Mouse (Mus musculus) limb, embryonic 10.5 days (tissue): ENCODE data around the gene Slc25a39. TPM values are rescaled to one million over a fixed set of nuclear protein-coding genes. Genes with fewer than 3 reads are reported as not detected.

Experiments
- DNase-seq: peaks from one replicate; pipeline ENCODE4 v3.0.0-alpha.2; 2017; ENCODE audit warnings: low spot score
- H3K27ac ChIP-seq: fragments of 300-500 bp; sonication (generic); 2 replicates; pipeline ENCODE4 v1.5.1; 2016; ENCODE audit warnings: mild to moderate bottlenecking
- H3K27me3 ChIP-seq: fragments of 300-500 bp; sonication (generic); 2 replicates; pipeline ENCODE4 v1.6.1; 2016; ENCODE audit warnings: low read depth, mild to moderate bottlenecking; ENCODE audit not compliant: poor library complexity, severe bottlenecking
- H3K36me3 ChIP-seq: fragments of 300-500 bp; sonication (generic); 2 replicates; pipeline ENCODE4 v1.6.1; 2016; ENCODE audit warnings: mild to moderate bottlenecking, moderate library complexity
- H3K4me1 ChIP-seq: fragments of 300-500 bp; sonication (generic); 2 replicates; pipeline ENCODE4 v1.6.1; 2016
- H3K4me3 ChIP-seq: fragments of 300-500 bp; sonication (generic); 2 replicates; pipeline ENCODE4 v1.5.1; 2016; ENCODE audit warnings: mild to moderate bottlenecking, moderate library complexity
- H3K9me3 ChIP-seq: fragments of 300-500 bp; sonication (generic); replicated peaks from 2 replicates; pipeline ENCODE4 v1.6.1; 2016; ENCODE audit warnings: mild to moderate bottlenecking
- WGBS: fragments of 180-500 bp; shearing (Covaris S2); methylation state at CpG from one replicate; pipeline ENCODE4 v1.1.7; 2016; 5-methylcytosine and 5-hydroxymethylcytosine counted together
- polyA plus RNA-seq: library from polyadenylated mRNA; unstranded; fragments of >200 nt; fragmentation: Nextera tagmentation; extraction: Ambion mirVana; gene quantifications from 2 replicates; pipeline ENCODE4 v1.2.1, GENCODE M21; 2016

The Slc25a39 gene
- polyA plus RNA-seq, 1 experiment from 2014 or later, result 209 TPM

GRCm38 (mm10) chr11:102380091-102380490 lies 27.7 kb downstream of the Slc25a39 start:
- H3K27me3 ChIP-seq, result peaks cover 15% of the 10 kb centered on the region
- peaks cover 21% of the 10 kb centered on the region for H3K4me1 ChIP-seq
- H3K36me3 ChIP-seq, result no peaks in the 10 kb centered on the region
- no peak for DNase-seq
- no peak overlapping the region for H3K4me3 ChIP-seq
- no peaks in the 10 kb centered on the region for H3K9me3 ChIP-seq
- H3K27ac ChIP-seq, result no peak overlapping the region
- 82% methylated on average over 5 of the region's 5 CpGs for WGBS

- Histone ChIP-seq H3K27me3 (peaks cover 42% of the 10 kb centered on the region), H3K36me3 (no peaks in the 10 kb centered on the region), H3K27ac (no peak overlapping the region), H3K4me1 (peaks cover 23% of the 10 kb centered on the region), H3K9me3 (no peaks in the 10 kb centered on the region), H3K4me3 (no peak overlapping the region)
- 58% methylated on average over 12 of the region's 12 CpGs for WGBS
- DNase-seq, result no peak
These were observed 30.6 kb downstream of the Slc25a39 start for GRCm38 (mm10) chr11:102377186-102377585.

DNA sequence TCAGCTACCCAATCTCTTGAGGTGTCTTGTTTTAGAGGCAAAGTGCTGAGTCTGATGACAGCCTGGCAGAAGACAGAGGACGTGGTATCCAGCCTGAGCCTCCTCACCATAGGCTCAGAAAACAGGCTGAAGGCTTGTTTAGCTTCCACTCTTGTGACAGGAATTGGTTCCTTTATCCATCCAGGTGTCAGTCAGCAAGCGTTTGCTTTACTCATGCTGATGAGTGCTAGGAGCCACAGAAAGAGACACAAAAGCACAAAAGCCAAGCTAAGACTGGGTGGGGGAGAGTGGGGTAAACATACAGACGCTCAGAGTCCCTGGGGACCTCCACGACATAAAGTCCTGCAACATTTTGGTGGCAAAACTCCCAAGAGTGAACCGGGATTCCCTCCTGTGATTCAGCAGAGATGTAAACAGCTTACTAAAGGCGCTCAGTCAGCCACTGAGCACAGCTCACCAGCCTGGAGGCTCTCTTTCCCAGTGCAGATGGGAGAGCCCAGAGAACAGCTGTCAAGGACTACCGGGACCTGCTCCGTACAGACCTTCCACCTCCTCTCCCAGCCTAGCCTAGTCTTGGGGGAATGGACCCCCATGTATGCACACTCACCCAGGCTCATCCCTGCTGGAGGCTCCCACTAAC lies 31.4 kb downstream of the Slc25a39 start:
- Histone ChIP-seq H3K9me3 (no peaks in the 10 kb centered on the region), H3K36me3 (no peaks in the 10 kb centered on the region), H3K27ac (peak overlapping the region; percentile 73), H3K4me1 (peaks cover 23% of the 10 kb centered on the region), H3K27me3 (peaks cover 44% of the 10 kb centered on the region), H3K4me3 (peak overlapping the region; percentile 42)
- WGBS, result 17% methylated on average over 8 of the region's 8 CpGs
- no peak for DNase-seq

DNA sequence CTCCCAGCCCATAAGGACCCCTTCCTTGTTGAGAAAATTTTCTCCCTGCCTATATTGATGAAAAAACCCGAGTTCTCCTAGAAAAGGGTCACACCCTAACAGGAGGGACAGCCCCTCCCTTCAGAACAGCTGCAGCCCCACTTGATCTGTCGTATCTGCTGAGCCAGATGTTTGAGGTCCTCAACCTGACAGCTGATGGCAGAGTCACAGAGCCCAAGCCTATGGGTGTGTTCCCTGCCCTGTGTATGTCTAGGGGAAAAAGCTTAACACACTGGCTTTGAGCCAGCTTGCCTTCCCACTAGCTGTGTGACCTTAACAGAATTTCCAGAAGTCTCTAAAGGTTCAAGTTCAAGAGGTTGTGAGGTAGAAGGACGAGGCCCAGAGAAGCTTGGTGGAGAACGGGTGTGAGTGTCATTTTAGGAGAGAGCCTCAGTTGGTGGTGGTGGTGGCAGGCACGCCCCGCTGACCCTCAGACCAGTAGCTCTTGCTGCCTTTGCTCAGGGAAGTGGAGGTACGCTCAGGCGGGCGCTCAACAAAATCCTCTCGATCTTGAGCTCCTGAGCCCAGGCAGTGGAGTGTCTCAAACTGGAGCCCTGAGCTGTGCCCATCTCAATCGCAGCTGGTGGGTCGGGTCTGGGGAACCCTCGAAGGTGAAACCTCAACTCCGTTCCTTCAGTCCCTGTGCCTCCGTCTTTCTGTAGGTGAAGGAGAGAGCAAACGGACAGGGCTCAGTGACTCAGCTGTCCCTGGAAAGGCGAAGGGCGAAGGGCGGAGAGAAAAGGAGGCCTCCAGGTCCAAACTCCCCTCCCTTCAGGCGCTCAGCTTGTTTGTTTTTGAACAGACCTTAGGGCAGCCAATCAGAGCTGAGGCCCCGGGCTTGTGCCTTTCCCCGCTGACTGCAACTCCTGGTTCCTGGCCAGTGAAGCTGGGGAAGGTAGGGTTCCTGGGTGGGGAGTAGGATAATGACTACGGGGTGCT lies 32.3 kb downstream of the Slc25a39 start:
- Histone ChIP-seq H3K27me3 (peaks cover 44% of the 10 kb centered on the region), H3K27ac (peak overlapping the region; percentile 73), H3K4me1 (peaks cover 19% of the 10 kb centered on the region), H3K9me3 (no peaks in the 10 kb centered on the region), H3K4me3 (peak overlapping the region; percentile 42), H3K36me3 (no peaks in the 10 kb centered on the region)
- 4% methylated on average over 23 of the region's 23 CpGs for WGBS
- DNase-seq, result no peak

GRCm38 (mm10) chr11:102374108-102374725 lies 33.5 kb downstream of the Slc25a39 start:
- DNase-seq, result no peak

GRCm38 (mm10) chr11:102373646-102374045 lies 34.1 kb downstream of the Slc25a39 start:
- no peak for DNase-seq
- 28% methylated on average over 2 of the region's 2 CpGs for WGBS
- H3K4me3 ChIP-seq, result no peak overlapping the region
- no peaks in the 10 kb centered on the region for H3K36me3 ChIP-seq
- H3K9me3 ChIP-seq, result no peaks in the 10 kb centered on the region
- peaks cover 19% of the 10 kb centered on the region for H3K4me1 ChIP-seq
- H3K27me3 ChIP-seq, result peaks cover 47% of the 10 kb centered on the region
- peak overlapping the region; percentile 25; the same call in 1 of the 2 replicates for H3K27ac ChIP-seq

More at GRCm38 (mm10) chr11:102374108-102374725, 33.5 kb downstream of the Slc25a39 start:
- Histone ChIP-seq H3K27ac (no peak overlapping the region), H3K4me3 (no peak overlapping the region), H3K9me3 (no peaks in the 10 kb centered on the region), H3K4me1 (peaks cover 19% of the 10 kb centered on the region), H3K36me3 (no peaks in the 10 kb centered on the region), H3K27me3 (peaks cover 47% of the 10 kb centered on the region)
- 82% methylated on average over 7 of the region's 7 CpGs for WGBS

- Histone ChIP-seq H3K36me3 (no peaks in the 10 kb centered on the region), H3K27ac (0 out of 2 replicates have a peak overlapping the region, but pooled peaks have one; percentile 25), H3K9me3 (no peaks in the 10 kb centered on the region), H3K27me3 (peaks cover 47% of the 10 kb centered on the region), H3K4me1 (peaks cover 19% of the 10 kb centered on the region), H3K4me3 (no peak overlapping the region)
- 34% methylated on average over 14 of the region's 14 CpGs for WGBS
- DNase-seq, result no peak
These were observed 34.8 kb downstream of the Slc25a39 start for GRCm38 (mm10) chr11:102372936-102373335.

GRCm38 (mm10) chr11:102371926-102372685 lies 35.6 kb downstream of the Slc25a39 start:
- peaks cover 47% of the 10 kb centered on the region for H3K27me3 ChIP-seq
- H3K36me3 ChIP-seq, result no peaks in the 10 kb centered on the region
- peaks cover 19% of the 10 kb centered on the region for H3K4me1 ChIP-seq
- 85% methylated on average over 12 of the region's 12 CpGs for WGBS
- 0 out of 2 replicates have a peak overlapping the region, but pooled peaks have one; percentile 5 for H3K27ac ChIP-seq
- no peak for DNase-seq
- no peaks in the 10 kb centered on the region for H3K9me3 ChIP-seq
- H3K4me3 ChIP-seq, result no peak overlapping the region

GRCm38 (mm10) chr11:102370285-102370684 lies 37.5 kb downstream of the Slc25a39 start:
- DNase-seq, result no peak
- no peaks in the 10 kb centered on the region for H3K36me3 ChIP-seq
- H3K4me3 ChIP-seq, result no peak overlapping the region
- H3K9me3 ChIP-seq, result no peaks in the 10 kb centered on the region
- H3K27ac ChIP-seq, result no peak overlapping the region
- H3K27me3 ChIP-seq, result peaks cover 35% of the 10 kb centered on the region
- 55% methylated on average over 7 of the region's 7 CpGs for WGBS
- peaks cover 8% of the 10 kb centered on the region for H3K4me1 ChIP-seq

DNA sequence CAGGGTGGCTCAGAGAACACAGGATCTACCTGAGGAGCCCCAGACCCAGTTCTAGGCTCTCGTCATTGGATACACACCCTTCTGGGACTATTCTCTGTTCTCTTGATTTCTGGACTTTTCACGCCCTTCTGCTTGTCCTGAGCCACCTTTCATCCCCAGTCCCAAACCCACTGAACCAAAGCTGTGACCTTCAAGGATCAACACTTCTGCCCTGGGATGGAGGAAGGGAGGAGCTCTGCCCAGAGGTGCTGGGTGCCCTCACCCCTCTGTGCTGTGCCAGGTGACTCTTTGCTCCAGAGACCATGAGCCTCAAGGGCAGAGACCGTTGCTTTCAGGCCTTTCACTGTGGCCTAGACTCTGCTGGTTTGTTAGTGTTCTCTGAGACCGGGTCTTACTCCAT lies 38.5 kb downstream of the Slc25a39 start:
- Histone ChIP-seq H3K4me1 (0 out of 2 replicates have a peak, but pooled peaks cover 4% of the 10 kb centered on the region), H3K36me3 (no peaks in the 10 kb centered on the region), H3K27ac (no peak overlapping the region), H3K27me3 (peaks cover 27% of the 10 kb centered on the region), H3K9me3 (no peaks in the 10 kb centered on the region), H3K4me3 (no peak overlapping the region)
- no peak for DNase-seq
- WGBS, result 73% methylated on average over 4 of the region's 4 CpGs

DNA sequence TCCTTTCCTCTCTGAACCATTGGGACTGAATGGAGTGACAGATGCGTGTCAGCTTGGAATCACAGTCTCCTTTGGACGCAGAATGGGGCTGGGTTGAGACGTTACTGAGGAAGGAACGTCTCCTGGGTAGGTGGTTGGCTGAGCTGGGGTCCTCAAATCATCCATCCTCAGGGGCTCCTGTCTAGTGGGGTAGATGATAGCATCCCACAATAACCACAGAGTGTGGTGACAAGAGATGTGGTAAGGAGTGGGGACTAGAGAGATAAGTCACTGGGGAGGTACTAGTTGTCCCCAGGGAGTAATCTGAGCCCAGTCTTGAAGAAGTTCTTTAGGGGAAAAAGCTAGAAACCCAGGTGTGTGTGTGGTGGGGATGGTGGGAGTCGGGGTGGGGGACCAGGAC lies 39.4 kb downstream of the Slc25a39 start:
- no peak overlapping the region for H3K4me3 ChIP-seq
- H3K36me3 ChIP-seq, result no peaks in the 10 kb centered on the region
- peaks cover 17% of the 10 kb centered on the region for H3K27me3 ChIP-seq
- H3K9me3 ChIP-seq, result no peaks in the 10 kb centered on the region
- H3K27ac ChIP-seq, result no peak overlapping the region
- peaks cover 6% of the 10 kb centered on the region; the same call in 1 of the 2 replicates for H3K4me1 ChIP-seq
- WGBS, result 83% methylated on average over 5 of the region's 5 CpGs
- no peak for DNase-seq
